In genomic region chr3:61363161-61363988, GRCm38 (mm10) we compare ENCODE assay signal across 8 mouse cellular contexts. TPM values are rescaled to one million over a fixed set of nuclear protein-coding genes. Genes with fewer than 3 reads are reported as not detected.
DNase-seq lines count a peak whose midpoint lies in the region; ATAC-seq lines count a peak whose summit lies in the region.

No protein-coding gene starts in this region.

- DNase-seq in adipocyte (ENCODE audit: low spot score) = peak; percentile 99
- peak; percentile 96 for DNase-seq in embryo, embryonic 10 days (ENCODE audit: low spot score)
- peak; percentile 84 for DNase-seq in gastrocnemius, postnatal 10 days
- DNase-seq in induced T-regulatory cell, adult 2 months (ENCODE audit: low read depth) = peak; percentile 94
- peak; percentile 97 to 99 for DNase-seq in left cerebral cortex, adult 9 months (ENCODE audit: low spot score in 2 of 2)
- DNase-seq in right cerebral cortex, postnatal 14 days = peak; percentile 89
- peak; percentile 89 to 92 for DNase-seq in urinary bladder, postnatal 36 days (ENCODE audit: low spot score in 2 of 2)

- peak; percentile 70 for ATAC-seq in megakaryocyte progenitor cell, adult 5-6 weeks (replicated peaks; ENCODE audit: poor library complexity)

RNA-seq across cellular contexts. Expression of gene Rap2b, which starts 1.9 kb away (rescaled TPM):
- 1 to 10 TPM; 4.6 to 6.5 TPM for total RNA-seq in gastrocnemius, postnatal 10 days (2021)
- total RNA-seq in megakaryocyte progenitor cell, adult 5-6 weeks (2015) = 5.6 and 6.1 TPM in 2 replicates
- total RNA-seq in megakaryocyte progenitor cell, adult 5-6 weeks (2017) = 6.5 and 7.8 TPM in 2 replicates

RNA-seq across cellular contexts. Expression of gene B430305J03Rik, which starts 2.4 kb away (rescaled TPM):
- under 1 TPM; 0.21 to 0.27 TPM for total RNA-seq in gastrocnemius, postnatal 10 days (2021)
- total RNA-seq in megakaryocyte progenitor cell, adult 5-6 weeks (2015) = 0.07 and 0.22 TPM in 2 replicates
- total RNA-seq in megakaryocyte progenitor cell, adult 5-6 weeks (2017) = 0.92 and 1.0 TPM in 2 replicates

Comparison
In these comparisons a context has a peak if more than half of its experiments do, and no peak if none do; other contexts are left out.
1. Peak in every context shown above with its lines: DNase-seq and ATAC-seq.